Mouse (Mus musculus) ES-E14 (cell line): Measurements from ENCODE around the gene Aarsd1. TPM values are rescaled to one million over a fixed set of nuclear protein-coding genes. Genes with fewer than 3 reads are reported as not detected.
"Not testable (repeated sequence)": the region's sequence is repeated elsewhere in the genome, so short reads cannot be mapped to it uniquely, and the experiment has no call there.

Experiments
- DNase-seq: peaks from one replicate; pipeline ENCODE4 v3.0.0-alpha.2; 2013; ENCODE audit warnings: low read depth, low spot score
- H3K27ac ChIP-seq: 2 replicates; pipeline ENCODE4 v1.5.1; 2012; ENCODE audit warnings: low read depth, mild to moderate bottlenecking, low read length, moderate library complexity, mixed read lengths; ENCODE audit not compliant: poor library complexity, insufficient read depth, severe bottlenecking
- H3K36me3 ChIP-seq: 2 replicates; pipeline ENCODE4 v1.6.1; 2012; ENCODE audit warnings: mild to moderate bottlenecking, low read length, moderate library complexity, mixed read lengths; ENCODE audit not compliant: control insufficient read depth, poor library complexity, insufficient read depth, severe bottlenecking
- H3K4me1 ChIP-seq, 2 experiments: fragments of 150-350 bp in 1 of 2; sonication (generic) in 1 of 2; 2 replicates each; pipeline ENCODE4 v1.6.1; 2012; ENCODE audit warnings: low read length in 2 of 2, mild to moderate bottlenecking in 1 of 2, mixed read lengths in 1 of 2; ENCODE audit not compliant: control insufficient read depth in 2 of 2, insufficient read depth in 2 of 2, poor library complexity in 1 of 2
- H3K4me3 ChIP-seq, 2 experiments: fragments of 150-350 bp in 1 of 2; sonication (generic) in 1 of 2; 2 replicates each; pipeline ENCODE4 v1.5.1; 2012; ENCODE audit warnings: low read length in 2 of 2, low read depth in 1 of 2, mild to moderate bottlenecking in 1 of 2, mixed read lengths in 1 of 2; ENCODE audit not compliant: insufficient read depth in 1 of 2, poor library complexity in 1 of 2, severe bottlenecking in 1 of 2
- H3K9ac ChIP-seq: 2 replicates; pipeline ENCODE4 v1.6.1; 2012; ENCODE audit warnings: low read depth, mild to moderate bottlenecking, low read length, mixed read lengths; ENCODE audit not compliant: poor library complexity, insufficient read depth, severe bottlenecking
- H3K9me3 ChIP-seq: fragments of 150-350 bp; sonication (generic); 2 replicates; pipeline ENCODE4 v1.6.1; 2012; ENCODE audit warnings: low read depth, mild to moderate bottlenecking, low read length; ENCODE audit not compliant: control insufficient read depth, insufficient read depth
- CHD2 ChIP-seq: IDR thresholded peaks from 2 replicates; pipeline ENCODE4 v1.6.1; 2014; ENCODE audit warnings: mild to moderate bottlenecking, low read depth, low read length, inconsistent platforms
- HCFC1 ChIP-seq: IDR thresholded peaks from 2 replicates; pipeline ENCODE4 v1.6.1; 2012; ENCODE audit warnings: low read length, inconsistent platforms, borderline replicate concordance; ENCODE audit not compliant: insufficient read depth
- MAFK ChIP-seq: IDR thresholded peaks from 2 replicates; pipeline ENCODE4 v1.6.1; 2014; ENCODE audit warnings: mild to moderate bottlenecking, low read depth, low read length, inconsistent platforms; ENCODE audit not compliant: insufficient read depth
- ZC3H11A ChIP-seq: IDR thresholded peaks from 2 replicates; pipeline ENCODE4 v1.6.1; 2012; ENCODE audit warnings: low read depth, mild to moderate bottlenecking, inconsistent platforms, low read length, borderline replicate concordance
- ZNF384 ChIP-seq: IDR thresholded peaks from 2 replicates; pipeline ENCODE4 v1.6.1; 2012; ENCODE audit warnings: low read depth, low read length, inconsistent platforms
- in situ Hi-C, 2 experiments: fragments of 600-800 bp; cut with MboI; formaldehyde crosslinking; loops; one replicate each; pipeline ENCODE4 v1.15.1; 2025; ENCODE audit warnings: low sequenced_read_pairs in 2 of 2, inconsistent platforms in 1 of 2; ENCODE audit not compliant: unreplicated experiment in 2 of 2
- total RNA-seq: library from RNA; depleted of rRNA; stranded (reverse); fragments of 300-350 nt; gene quantifications from 2 replicates; pipeline ENCODE4 v1.2.3, GENCODE M21; 2012

Gene Aarsd1
- total RNA-seq, 1 experiment, result 73.2 TPM

GRCm38 (mm10) chr11:101452093-101452774 is 34.8 kb upstream of the Aarsd1 start:
- no peak for DNase-seq
- no peaks in the 10 kb centered on the region for H3K9me3 ChIP-seq
- H3K4me1 ChIP-seq, result peaks cover 6 to 8% of the 10 kb centered on the region in 2 experiments; a peak in 3 of 4 replicates
- no peak for TF ChIP-seq ZNF384
- TF ChIP-seq ZC3H11A, result no peak
- no peak for TF ChIP-seq MAFK
- TF ChIP-seq CHD2, result no peak
- TF ChIP-seq HCFC1, result no peak
- no peak overlapping the region for H3K4me3 ChIP-seq
- H3K27ac ChIP-seq, result peak overlapping the region; percentile 15; the same call in 1 of the 2 replicates
- H3K36me3 ChIP-seq, result no peaks in the 10 kb centered on the region
- in situ Hi-C loops, result no loop called here
- H3K9ac ChIP-seq, result no peak overlapping the region; the same call in 1 of the 2 replicates

- no peak overlapping the region; the same call in 1 of the 2 replicates for H3K9ac ChIP-seq
- DNase-seq, result no peak
- no peak overlapping the region for H3K27ac ChIP-seq
- peaks cover 6 to 8% of the 10 kb centered on the region in 2 experiments; a peak in 3 of 4 replicates for H3K4me1 ChIP-seq
- no peak overlapping the region for H3K4me3 ChIP-seq
- no peaks in the 10 kb centered on the region for H3K9me3 ChIP-seq
- no peaks in the 10 kb centered on the region for H3K36me3 ChIP-seq
- in situ Hi-C loops, result no loop called here
- TF ChIP-seq ZC3H11A, result no peak
- TF ChIP-seq MAFK, result 0 out of 2 replicates have a peak, but pooled peaks have one; percentile 45
Measured at GRCm38 (mm10) chr11:101451536-101451935, 34.1 kb upstream of the Aarsd1 start.

GRCm38 (mm10) chr11:101450394-101450793 is 33.0 kb upstream of the Aarsd1 start:
- Histone ChIP-seq H3K36me3 (peaks cover 2% of the 10 kb centered on the region; the same call in 1 of the 2 replicates), H3K27ac (no peak overlapping the region), H3K4me3 (no peak overlapping the region), H3K9me3 (no peaks in the 10 kb centered on the region), H3K4me1 (peaks cover 6 to 8% of the 10 kb centered on the region in 2 experiments; a peak in 3 of 4 replicates), H3K9ac (no peak overlapping the region)
- in situ Hi-C loops, result no loop called here
- peak; percentile 26; the same call in 1 of the 2 replicates for TF ChIP-seq ZC3H11A
- TF ChIP-seq HCFC1, result no peak
- DNase-seq, result no peak

GRCm38 (mm10) chr11:101449596-101449995 is 32.2 kb upstream of the Aarsd1 start:
- in situ Hi-C loops, H3K9ac ChIP-seq, H3K9me3 ChIP-seq, DNase-seq, H3K27ac ChIP-seq, H3K36me3 ChIP-seq, H3K4me1 ChIP-seq, H3K4me3 ChIP-seq: not testable (repeated sequence)

- no peaks in the 10 kb centered on the region for H3K9me3 ChIP-seq
- no peak for DNase-seq
- H3K4me1 ChIP-seq, result peaks cover 6 to 13% of the 10 kb centered on the region in 2 experiments; a peak in 3 of 4 replicates
- H3K36me3 ChIP-seq, result peaks cover 15% of the 10 kb centered on the region
- H3K9ac ChIP-seq, result no peak overlapping the region; the same call in 1 of the 2 replicates
- H3K27ac ChIP-seq, result no peak overlapping the region
- in situ Hi-C loops, result no loop called here
- TF ChIP-seq MAFK (no peak), CHD2 (no peak), HCFC1 (no peak), ZNF384 (no peak), ZC3H11A (no peak)
- no peak overlapping the region for H3K4me3 ChIP-seq
Measured at GRCm38 (mm10) chr11:101448899-101449298, 31.5 kb upstream of the Aarsd1 start.
